In the genomic region with DNA sequence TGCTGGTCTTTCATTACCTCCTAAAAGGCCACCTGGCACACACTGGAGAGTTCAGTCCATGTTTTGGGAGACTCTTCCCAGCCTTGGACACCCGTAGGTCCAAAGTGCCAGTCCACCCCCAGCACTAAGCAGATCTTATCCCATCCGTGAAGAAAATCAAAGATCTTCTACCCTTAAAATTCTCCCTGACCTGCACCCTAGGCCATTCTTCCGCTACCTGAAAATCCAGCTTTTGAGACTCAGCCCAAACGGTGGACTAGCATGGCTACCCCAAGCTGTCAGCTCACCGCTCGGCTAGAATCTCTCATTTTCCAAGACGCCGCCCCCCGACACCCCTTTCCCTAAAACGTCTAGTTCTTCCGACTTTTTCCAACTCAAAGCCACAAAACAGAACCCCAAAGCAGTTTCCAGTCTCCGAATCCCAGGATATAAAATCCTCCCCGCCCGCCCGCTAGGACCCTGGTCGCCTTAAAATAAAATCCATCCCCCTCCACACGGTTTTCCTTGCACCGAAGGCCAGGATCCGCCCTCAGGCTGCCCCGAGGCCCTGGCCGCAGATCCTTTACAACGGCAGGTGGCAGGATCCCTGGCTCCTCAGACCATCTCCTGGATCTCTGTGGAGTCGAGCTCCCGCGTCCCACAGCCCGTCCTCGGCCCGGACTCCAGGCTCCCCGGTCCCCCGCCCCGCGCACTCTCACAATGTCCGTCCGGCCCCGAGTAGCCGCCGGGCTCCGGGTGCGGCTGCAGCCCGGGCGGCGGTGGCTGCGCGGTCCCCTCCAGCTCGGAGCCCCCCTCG, we compare ENCODE assay signal across 8 mouse cellular contexts. TPM values are rescaled to one million over a fixed set of nuclear protein-coding genes. Genes with fewer than 3 reads are reported as not detected.
DNase-seq lines count a peak whose midpoint lies in the region; ATAC-seq and TF ChIP-seq lines count a peak whose summit lies in the region.

No protein-coding gene starts in this region.

- H3K4me1 ChIP-seq in embryonic fibroblast, embryonic 13.5 days (ENCODE audit: control insufficient read depth, insufficient read depth, low read length) = peaks cover 12% of the 10 kb centered on the region
- H3K4me1 ChIP-seq in kidney, embryonic 14.5 days (ENCODE audit: control insufficient read depth, insufficient read depth, low read length) = peaks cover 15% of the 10 kb centered on the region

- H3K9ac ChIP-seq in kidney, embryonic 14.5 days (ENCODE audit: low read depth, low read length) = peak overlapping the region; percentile 100

- H3K36me3 ChIP-seq in kidney, embryonic 14.5 days (ENCODE audit: control insufficient read depth, insufficient read depth, low read length) = peaks cover 43% of the 10 kb centered on the region

- peak overlapping the region; percentile 95 for H3K27ac ChIP-seq in embryonic fibroblast, embryonic 13.5 days (ENCODE audit: insufficient read depth, low read length)
- H3K27ac ChIP-seq in kidney, embryonic 14.5 days (ENCODE audit: low read depth, low read length) = peak overlapping the region; percentile 91

- no peak for TF ChIP-seq CTCF in embryonic fibroblast, embryonic 13.5 days (IDR thresholded peaks at IDR 0.05; ENCODE audit: borderline replicate concordance, insufficient read depth, low read length)

- 1% methylated on average over 46 of the region's 46 CpGs for WGBS in kidney, embryonic 14.5 days

- H3K9me3 ChIP-seq in kidney, embryonic 14.5 days (ENCODE audit: control insufficient read depth, low read length) = no peaks in the 10 kb centered on the region

- TF ChIP-seq POLR2A in embryonic fibroblast, embryonic 13.5 days (IDR thresholded peaks at IDR 0.05; ENCODE audit: low read depth, low read length) = peak; percentile 9; the same call in 1 of the 2 replicates

- H3K4me3 ChIP-seq in embryonic fibroblast, embryonic 13.5 days (ENCODE audit: insufficient read depth, low read length) = peak overlapping the region; percentile 99
- H3K4me3 ChIP-seq in kidney, embryonic 14.5 days (ENCODE audit: low read length) = peak overlapping the region; percentile 97

- peak; percentile 3; the same call in 1 of the 2 replicates for ATAC-seq in kidney, embryonic 14.5 days (ENCODE audit: low FRiP score, low TSS enrichment)

- peak; percentile 74 for DNase-seq in adrenal gland, postnatal 10 days
- DNase-seq in adrenal gland, adult (ENCODE audit: inconsistent age in 2 of 2, low spot score in 1 of 2) = no peak
- DNase-seq in retina, embryonic 14.5 days (ENCODE audit: low spot score) = peak; percentile 21
- DNase-seq in retina, postnatal 1 day = no peak
- DNase-seq in mesoderm, embryonic 11.5 days (ENCODE audit: low read depth, low spot score) = peak; percentile 20
- DNase-seq in yolk sac, embryonic 10.5 days (ENCODE audit: low spot score) = peak; percentile 14

- H3K4me2 ChIP-seq in kidney, embryonic 14.5 days (replicated peaks; ENCODE audit: low read depth, low read length) = peak overlapping the region; percentile 63

- no peaks in the 10 kb centered on the region for H3K27me3 ChIP-seq in kidney, embryonic 14.5 days (ENCODE audit: control insufficient read depth, insufficient read depth, low read length)

RNA-seq across cellular contexts. Expression of gene Hnrnpul1, which starts 0.7 kb away (rescaled TPM):
- 100 to 1,000 TPM; 114 to 125 TPM for total RNA-seq in adrenal gland, postnatal 10 days (2021)
- polyA plus RNA-seq in embryonic fibroblast, embryonic 13.5 days (2011; ENCODE audit: insufficient read length, low read depth, missing spikeins) = 125 and 155 TPM in 2 replicates
- polyA plus RNA-seq in kidney, embryonic 14.5 days (2014; fragmentation: Nextera tagmentation; extraction: Ambion mirVana) = 65.6 and 86.2 TPM in 2 replicates

RNA-seq across cellular contexts. Expression of gene Axl, which starts 34.7 kb away (rescaled TPM):
- 10 to 100 TPM; 62.1 to 66.3 TPM for total RNA-seq in adrenal gland, postnatal 10 days (2021)
- polyA plus RNA-seq in embryonic fibroblast, embryonic 13.5 days (2011; ENCODE audit: insufficient read length, low read depth, missing spikeins) = 232 and 364 TPM in 2 replicates
- 75.3 and 75.5 TPM in 2 replicates for polyA plus RNA-seq in kidney, embryonic 14.5 days (2014; fragmentation: Nextera tagmentation; extraction: Ambion mirVana)

RNA-seq across cellular contexts. Expression of gene Ccdc97, which starts 35.0 kb away (rescaled TPM):
- total RNA-seq in adrenal gland, postnatal 10 days (2021) = 10 to 100 TPM; 40.4 to 46.1 TPM
- polyA plus RNA-seq in embryonic fibroblast, embryonic 13.5 days (2011; ENCODE audit: insufficient read length, low read depth, missing spikeins) = 31.5 and 32.0 TPM in 2 replicates
- 24.8 and 32.4 TPM in 2 replicates for polyA plus RNA-seq in kidney, embryonic 14.5 days (2014; fragmentation: Nextera tagmentation; extraction: Ambion mirVana)

Comparison
In these comparisons a context has a peak if more than half of its experiments do, and no peak if none do; other contexts are left out.
1. DNase-seq: peak in adrenal gland, postnatal 10 days (single experiment), retina, embryonic 14.5 days (single experiment), mesoderm, embryonic 11.5 days (single experiment) and yolk sac, embryonic 10.5 days (single experiment); none in adrenal gland, adult (0 of 2) and retina, postnatal 1 day (single experiment).